Mouse (Mus musculus) 3134 (cell line): ENCODE measurements around the gene Hist2h4.
"Not testable (repeated sequence)": the region's sequence is repeated elsewhere in the genome, so short reads cannot be mapped to it uniquely, and the experiment has no call there.

Experiments used
- DNase-seq: peaks from one replicate; pipeline ENCODE4 v3.0.0-alpha.2; 2011; ENCODE audit warnings: low spot score; ENCODE audit not compliant: insufficient read length; ENCODE audit errors: extremely low read depth

Gene Hist2h4

DNA sequence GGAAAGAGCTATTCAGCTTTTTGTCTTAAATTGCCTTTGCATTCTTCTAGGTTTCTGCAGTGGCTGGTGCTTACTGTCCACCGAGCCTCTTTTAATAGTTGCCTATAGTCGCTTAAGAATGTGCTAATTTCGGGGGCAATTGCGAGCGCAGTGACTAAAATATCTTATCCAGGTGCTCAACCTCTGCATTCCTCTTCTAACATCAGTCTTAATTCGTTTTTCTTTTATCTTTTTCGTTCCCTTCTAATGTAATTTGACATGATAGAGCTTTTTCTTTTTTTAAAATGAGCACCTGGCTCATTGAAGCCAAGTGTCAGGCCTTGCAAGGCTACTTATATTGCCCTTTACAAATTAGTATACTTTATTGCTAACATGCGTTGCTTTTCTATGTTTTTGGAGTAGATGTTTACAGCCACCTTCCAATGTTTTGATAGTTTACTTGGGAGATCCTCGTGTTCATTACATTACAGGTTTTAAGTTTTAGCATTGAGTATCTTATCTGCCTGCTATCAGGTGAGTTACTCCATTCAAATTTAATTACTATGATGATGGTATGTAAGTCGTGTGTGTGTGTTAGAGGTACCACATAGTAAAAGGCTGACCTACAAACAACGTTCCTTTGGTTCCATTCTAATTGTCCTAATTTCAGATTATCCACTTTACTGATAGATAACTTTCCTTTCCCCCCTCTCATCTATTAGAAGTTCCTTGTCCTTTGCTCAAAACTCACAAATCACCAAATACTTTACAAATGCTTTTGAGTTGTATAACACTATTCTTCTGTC, 15.6 kb downstream of the Hist2h4 start:
- DNase-seq = peak; percentile 82

DNA sequence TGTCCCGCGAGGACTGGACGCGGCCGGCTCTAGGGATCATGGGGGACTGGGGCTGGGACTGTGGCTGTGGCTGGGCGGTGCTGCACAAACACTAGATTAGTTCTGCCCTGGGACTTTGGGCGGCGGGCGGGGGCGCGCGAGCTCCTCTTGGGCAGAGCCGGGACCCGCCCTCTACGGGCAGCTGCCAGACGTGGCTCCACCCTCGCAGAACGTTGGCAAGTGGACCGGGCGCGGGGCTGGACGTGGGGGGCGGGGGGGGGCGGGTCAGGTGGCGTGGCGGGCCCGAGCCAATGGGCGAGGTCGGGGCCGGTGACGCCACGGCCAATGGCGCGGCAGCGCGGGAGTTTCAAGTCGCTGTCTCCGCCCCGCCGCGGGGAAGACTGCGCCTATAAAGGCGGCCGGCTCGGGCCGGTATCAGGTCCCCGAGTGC, 16.7 kb downstream of the Hist2h4 start, which contains the start of gene Hist2h3c1:
Hist2h3c1 (plus strand) TSS at position 259 of the 430 bp plus-strand sequence.
- not testable (repeated sequence) for DNase-seq

DNA sequence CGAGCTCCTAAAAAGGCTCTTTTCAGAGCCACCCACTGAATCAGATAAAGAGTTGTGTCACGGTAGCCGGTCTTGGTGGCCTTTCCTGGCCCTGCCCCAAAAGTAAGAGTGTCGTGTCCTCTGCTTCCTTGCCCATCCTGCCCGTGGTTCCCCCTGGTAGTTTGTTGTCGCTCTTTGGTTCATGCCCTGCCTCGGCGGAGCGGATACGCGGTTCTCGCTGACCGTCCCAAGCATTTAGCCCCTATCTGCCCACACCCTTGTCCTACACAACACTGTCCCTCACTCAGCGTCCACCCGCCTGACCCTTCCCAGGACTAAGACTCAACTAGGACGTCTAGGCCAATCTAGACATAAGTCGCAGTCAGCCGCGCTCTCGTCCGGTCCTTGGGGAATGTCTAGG, 17.1 kb downstream of the Hist2h4 start:
- not testable (repeated sequence) for DNase-seq

DNA sequence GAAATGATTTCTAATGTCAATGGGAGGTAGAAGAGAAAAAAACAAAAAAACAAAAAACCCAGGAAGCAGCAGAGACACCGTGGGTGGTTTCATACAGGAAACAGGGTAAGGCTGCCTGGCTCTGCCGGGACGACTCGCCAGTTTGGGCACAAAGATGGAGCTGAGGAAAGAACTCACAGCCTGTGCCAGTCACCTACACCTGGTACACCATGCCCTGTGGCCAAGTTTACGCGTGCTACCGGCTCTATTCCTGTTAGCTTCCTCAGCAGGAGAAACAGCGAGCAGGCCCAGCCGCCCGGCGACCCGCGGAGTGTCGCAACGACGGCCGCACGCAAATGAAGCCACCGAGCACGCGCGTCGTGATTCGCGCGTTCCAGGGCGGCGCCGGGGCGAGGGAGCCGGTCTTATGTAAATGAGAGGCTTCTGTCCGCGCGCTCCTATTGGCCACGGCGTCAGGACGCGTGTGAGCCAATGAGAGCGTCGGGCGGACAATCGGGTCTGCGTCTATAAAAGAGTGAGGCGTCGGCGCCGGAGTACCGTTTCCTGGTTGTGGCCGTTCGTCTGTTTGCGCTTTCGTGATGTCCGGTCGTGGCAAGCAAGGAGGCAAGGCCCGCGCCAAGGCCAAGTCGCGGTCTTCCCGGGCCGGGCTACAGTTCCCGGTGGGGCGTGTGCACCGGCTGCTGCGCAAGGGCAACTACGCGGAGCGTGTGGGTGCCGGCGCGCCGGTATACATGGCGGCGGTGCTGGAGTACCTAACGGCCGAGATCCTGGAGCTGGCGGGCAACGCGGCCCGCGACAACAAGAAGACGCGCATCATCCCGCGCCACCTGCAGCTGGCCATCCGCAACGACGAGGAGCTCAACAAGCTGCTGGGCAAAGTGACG, 17.9 kb downstream of the Hist2h4 start, which contains the start of gene Hist2h2aa1:
Hist2h2aa1 (plus strand) TSS at position 495 of the 884 bp plus-strand sequence.
- DNase-seq = peak; percentile 98

DNA sequence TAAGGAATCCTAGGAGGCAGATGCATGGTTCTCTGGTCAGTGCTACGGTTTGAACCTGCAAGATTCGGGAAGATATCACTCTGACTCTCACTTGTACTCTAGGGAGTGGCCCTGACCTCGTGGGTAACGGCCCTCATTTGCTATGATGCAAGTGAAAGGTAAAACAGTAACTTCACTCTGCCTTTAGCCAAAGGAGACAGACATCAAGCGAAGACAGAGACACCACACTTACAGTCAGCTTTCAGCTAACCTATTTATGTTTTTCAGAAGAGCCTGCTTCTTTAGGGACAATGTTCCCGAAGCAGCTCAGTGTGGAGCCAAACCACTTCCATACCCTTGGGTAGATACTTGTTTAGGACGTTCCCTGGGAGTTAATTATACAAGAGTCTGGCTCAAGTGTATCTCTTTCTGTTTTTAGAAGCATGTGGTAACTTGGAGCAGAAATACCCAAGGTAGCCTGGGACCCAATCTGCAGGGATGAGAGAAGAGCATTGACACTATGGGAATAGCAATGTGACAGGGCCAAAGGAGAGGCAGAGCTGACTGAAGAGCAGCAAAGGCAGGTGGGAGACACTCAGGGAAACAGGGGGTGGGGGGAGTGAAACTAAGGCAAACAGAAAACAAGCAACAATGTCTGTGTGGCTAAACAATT, 19.1 kb downstream of the Hist2h4 start:
- peak; percentile 31 for DNase-seq

DNA sequence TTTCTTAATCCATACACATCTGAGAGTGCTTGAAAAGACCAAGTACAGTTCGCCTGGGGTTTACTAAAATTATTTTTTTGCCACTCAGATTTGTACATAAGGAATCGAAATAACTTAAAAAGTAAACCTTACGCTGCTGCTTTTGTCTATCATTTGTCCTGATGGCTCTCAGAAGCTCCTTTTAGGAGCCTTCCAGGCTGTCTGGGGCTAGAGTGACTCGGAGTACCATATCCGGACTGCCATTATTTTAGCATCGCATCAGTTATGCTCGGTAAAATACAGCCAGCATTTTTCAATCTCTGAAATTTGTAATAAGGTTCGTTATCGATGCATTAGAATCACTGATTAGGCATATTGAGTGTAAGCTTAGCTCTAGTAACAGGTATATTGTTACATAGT, 22.3 kb downstream of the Hist2h4 start:
- DNase-seq = no peak

DNA sequence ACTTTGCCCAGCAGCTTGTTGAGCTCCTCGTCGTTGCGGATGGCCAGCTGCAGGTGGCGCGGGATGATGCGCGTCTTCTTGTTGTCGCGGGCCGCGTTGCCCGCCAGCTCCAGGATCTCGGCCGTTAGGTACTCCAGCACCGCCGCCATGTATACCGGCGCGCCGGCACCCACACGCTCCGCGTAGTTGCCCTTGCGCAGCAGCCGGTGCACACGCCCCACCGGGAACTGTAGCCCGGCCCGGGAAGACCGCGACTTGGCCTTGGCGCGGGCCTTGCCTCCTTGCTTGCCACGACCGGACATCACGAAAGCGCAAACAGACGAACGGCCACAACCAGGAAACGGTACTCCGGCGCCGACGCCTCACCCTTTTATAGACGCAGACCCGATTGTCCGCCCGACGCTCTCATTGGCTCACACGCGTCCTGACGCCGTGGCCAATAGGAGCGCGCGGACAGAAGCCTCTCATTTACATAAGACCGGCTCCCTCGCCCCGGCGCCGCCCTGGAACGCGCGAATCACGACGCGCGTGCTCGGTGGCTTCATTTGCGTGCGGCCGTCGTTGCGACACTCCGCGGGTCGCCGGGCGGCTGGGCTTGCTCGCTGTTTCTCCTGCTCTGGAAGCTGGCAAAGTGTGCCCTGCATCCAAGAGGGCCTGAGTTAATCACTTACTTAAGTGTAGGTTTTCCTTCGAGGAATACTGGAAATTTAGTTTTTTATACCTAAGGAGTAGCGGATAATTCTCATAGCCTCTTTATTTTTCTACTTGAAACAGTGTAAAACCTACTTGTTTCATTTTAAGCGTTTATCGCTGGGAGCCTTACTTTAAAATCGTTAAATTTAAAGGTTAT, 22.9 kb downstream of the Hist2h4 start, which contains the start of gene Hist2h2aa2:
Hist2h2aa2 (minus strand) TSS at position 328 of the 850 bp plus-strand sequence.
- DNase-seq = peak; percentile 93

DNA sequence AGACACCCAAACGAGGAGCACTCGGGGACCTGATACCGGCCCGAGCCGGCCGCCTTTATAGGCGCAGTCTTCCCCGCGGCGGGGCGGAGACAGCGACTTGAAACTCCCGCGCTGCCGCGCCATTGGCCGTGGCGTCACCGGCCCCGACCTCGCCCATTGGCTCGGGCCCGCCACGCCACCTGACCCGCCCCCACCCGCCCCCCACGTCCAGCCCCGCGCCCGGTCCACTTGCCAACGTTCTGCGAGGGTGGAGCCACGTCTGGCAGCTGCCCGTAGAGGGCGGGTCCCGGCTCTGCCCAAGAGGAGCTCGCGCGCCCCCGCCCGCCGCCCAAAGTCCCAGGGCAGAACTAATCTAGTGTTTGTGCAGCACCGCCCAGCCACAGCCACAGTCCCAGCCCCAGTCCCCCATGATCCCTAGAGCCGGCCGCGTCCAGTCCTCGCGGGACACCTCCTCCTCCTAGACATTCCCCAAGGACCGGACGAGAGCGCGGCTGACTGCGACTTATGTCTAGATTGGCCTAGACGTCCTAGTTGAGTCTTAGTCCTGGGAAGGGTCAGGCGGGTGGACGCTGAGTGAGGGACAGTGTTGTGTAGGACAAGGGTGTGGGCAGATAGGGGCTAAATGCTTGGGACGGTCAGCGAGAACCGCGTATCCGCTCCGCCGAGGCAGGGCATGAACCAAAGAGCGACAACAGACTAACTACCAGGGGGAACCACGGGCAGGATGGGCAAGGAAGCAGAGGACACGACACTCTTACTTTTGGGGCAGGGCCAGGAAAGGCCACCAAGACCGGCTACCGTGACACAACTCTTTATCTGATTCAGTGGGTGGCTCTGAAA, 23.9 kb downstream of the Hist2h4 start, which contains the start of gene Hist2h3c2:
Hist2h3c2 (minus strand) TSS at position 174 of the 840 bp plus-strand sequence.
- DNase-seq = not testable (repeated sequence)

DNA sequence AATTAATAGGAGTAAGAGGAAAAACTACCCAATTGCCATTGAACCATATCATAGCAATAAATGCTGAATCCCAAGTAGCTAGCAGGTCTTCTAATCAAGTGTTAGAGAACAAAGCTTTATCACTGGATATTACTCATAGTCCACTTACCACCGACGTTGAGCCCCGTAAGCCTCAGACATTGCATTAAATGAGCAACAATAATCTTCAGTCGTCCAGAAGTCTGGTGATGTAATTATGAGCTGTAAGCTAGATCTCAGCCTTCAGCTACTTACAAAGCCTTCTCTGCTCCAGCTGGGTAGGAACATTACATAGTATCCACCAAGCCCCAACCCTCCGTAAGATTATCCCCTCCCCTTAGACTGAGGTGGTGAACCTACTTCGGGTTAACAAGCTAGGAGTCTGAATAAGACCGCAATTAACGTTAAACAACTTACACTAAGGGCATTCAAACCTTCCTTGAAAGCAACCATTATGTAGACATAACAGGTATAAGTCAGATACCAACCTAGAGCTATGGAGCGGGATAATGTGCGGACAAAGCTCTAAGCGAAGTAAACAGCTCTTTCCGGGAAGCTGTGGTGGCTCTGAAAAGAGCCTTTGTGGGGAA, 25.1 kb downstream of the Hist2h4 start:
- peak; percentile 83 for DNase-seq

DNA sequence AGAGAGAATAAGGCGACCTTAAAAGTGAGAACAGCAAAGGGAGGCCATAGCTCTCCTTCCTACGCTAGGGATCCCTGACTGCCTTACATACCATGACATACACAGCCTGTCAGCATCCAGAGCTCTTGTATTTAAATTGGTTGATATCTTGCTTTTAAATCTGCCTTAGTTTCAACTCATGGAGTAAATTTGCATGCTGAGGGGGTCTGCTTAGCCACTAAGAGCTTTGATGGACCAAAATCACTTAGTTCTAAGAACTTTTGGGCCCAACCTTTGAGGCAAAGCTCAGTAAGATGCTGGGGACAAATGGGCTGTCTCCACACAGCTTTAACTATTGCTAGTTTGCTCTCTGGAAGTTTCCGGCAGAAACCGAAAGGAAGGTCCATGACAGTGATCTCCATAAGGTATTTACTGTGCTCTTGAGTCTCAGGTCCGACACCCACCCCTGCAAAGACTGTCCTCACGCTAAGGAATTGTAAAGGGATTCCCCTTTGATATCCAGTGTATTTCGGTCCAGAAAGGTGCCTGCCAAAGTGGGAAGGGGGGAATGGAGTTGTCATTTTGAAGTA, 25.7 kb downstream of the Hist2h4 start:
- DNase-seq = peak; percentile 67

DNA sequence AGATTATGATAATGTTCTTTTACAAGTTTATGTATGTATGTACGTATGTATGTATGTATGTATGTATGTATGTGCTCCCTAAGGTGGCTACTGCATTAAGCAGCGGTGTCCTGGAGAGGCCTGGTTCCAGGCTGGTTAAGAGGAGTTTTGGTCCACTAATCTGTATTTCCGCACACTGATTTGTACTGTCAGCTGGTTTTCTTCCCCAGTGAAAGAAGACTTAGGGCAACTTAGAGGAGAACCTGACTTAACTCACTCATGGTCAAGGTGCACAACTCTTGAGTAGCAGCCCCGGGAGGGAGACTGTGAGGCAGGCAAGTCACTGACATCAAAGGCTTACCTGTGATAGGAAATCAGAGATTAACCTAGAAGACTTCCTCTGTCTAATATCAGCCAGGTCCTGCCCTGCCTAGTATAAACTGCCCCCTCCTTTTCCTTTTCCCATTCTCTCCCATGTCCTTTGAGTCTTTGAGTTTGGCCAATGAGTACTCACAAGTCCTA, 26.2 kb downstream of the Hist2h4 start:
- DNase-seq = no peak

DNA sequence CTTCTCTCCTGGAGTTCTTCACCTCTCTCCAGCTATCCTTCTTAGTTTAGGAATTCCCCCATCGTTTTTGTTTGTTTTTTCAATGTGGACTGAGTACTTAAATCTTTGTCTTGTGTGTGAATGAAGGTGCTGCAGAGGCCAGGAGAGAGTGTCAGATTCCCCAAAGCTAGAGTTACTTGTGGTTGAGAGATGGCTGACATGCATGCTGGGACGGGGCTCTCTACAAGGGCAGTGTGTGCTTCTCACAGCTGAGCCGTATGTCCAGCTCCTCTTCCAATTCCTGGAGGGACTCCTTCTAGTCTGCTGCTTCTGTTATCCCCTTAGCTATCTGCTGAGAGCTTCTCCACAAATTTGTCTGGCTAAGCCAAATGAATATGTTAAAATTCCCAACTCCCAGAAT, 27.3 kb downstream of the Hist2h4 start:
- DNase-seq = peak; percentile 40

DNA sequence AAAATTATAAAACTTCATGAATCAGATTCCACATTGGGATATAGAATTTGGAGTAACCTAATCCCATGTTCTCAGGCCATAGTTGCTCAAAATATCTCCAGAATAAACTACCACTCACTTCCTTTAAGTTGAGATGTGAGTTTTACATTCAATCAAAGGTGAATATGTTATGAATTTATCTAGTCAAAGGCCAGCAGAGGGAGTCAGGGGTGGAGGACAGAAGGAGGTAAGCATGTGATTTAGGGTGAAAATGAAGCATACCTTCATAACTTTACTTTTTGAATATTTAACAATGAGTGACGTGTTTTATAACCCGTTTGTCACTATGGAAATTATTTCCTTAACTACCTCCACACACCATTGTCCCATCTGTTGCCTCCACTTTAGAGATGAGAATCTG, 28.2 kb downstream of the Hist2h4 start:
- DNase-seq = no peak

DNA sequence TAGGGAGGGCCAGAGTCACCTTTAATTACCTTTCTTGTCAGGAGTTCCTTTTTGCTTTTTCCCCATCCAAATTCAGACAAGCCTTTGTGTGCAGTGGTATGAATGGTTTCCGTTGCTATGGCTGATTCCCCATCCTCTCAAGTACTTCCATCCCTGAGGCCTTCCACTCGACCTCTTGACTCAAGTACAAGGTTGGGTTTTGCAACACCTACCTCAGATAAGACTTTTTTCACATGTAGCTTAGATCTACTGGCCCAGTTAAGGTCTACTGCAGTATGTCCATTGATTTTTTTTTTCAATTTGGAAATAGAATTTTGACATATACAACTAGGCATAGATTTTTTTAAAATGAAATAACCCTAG, 31.4 kb downstream of the Hist2h4 start:
- no peak for DNase-seq

DNA sequence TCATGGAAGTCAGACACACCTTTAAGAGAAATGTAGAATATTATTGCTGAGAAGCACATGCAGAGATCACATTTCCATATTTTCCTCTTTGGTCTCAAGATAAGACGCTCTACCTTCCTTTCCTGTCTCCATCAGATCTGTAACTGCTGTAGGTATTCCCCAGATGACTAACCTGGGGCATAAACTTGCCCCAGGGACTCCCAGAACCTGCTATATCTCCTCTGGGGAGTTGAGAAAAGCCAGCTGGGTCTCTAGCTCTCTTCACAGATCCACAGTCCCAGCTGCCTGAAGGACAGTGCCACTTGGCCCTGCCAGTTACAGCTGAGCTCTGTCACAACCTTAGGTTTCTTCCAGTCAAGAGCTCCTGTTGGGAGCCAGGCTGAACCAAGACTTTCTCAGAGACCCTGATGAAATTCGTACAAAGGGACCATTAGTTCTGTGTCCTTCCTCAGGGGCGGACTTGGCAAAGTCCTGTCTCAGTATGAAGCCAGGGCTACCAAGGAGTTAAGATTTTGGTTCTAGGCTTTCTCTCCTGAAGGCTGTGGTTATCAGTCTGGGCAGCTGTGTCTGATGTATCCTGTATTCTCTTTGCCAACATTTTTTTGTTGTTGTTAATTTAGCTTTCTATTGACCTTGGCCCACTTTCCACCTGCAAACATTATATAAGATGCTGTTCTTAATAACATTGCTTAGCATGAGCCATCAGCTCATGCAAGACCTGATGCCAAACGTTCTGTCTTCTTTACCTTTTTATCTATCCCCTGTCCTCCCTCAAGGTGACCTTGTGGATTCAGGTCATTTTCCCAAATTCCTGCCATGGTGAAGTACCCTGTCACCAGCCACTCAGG, 32.0 kb downstream of the Hist2h4 start:
- no peak for DNase-seq

DNA sequence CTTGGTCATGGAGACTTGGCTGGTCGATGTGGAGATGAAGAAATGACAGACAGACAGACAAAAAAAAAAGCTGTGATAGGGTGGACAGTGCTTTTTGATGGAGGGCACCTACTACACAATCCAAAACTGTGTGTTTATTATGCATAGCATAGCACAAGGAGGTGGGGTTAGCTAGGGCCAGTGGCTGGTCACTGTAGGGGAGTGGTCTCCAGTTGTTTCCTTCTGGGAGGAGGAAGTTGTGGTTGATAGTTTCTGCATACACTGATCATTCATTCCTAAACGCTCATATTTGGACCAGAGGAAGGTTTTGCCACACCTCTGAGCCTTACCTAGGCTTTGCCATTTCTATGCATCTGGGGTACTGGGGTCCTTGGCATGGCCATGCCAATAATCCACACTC, 32.7 kb downstream of the Hist2h4 start:
- no peak for DNase-seq

DNA sequence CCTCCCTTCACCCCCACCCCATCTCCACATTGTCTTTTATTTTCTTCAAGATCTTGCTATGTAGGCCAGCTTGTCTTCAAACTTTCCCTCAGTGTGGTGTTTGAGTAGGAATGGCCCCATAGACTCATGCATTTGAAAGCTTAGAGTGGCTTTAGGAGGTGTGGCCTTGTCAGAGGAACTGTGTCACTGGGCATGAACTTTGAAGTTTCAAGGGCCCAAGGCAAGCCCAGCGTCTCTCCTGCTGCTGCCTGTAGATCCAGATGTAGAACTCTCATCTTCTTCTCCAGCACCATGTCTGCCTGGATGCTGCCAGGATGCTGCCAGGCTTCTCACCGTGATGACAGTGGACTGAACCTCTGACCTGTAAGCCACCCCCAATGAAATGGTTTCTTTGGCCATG, 34.3 kb downstream of the Hist2h4 start:
- DNase-seq = no peak
